Mouse (Mus musculus) CH12.LX (cell line): ENCODE measurements at regions not wholly inside any gene's neighbourhood (a gene's known extent, or its start where the extent isn't known, plus 50 kb on each side); places are given as distances from the start of the nearest gene placed in this dataset.

Experiments
- DNase-seq: peaks from one replicate; pipeline ENCODE4 v3.0.0-alpha.2; 2013; ENCODE audit errors: extremely low read depth
- H3K27ac ChIP-seq: 2 replicates; pipeline ENCODE4 v1.5.1; 2012; ENCODE audit warnings: low read depth, mild to moderate bottlenecking, control low read depth, moderate library complexity; ENCODE audit not compliant: insufficient read depth
- H3K27me3 ChIP-seq: replicated peaks from 2 replicates; pipeline ENCODE3; 2012; ENCODE audit warnings: inconsistent platforms
- H3K36me3 ChIP-seq, 2 experiments: replicated peaks in 1 of 2; 2 replicates each; pipeline versions ENCODE3 to v1.6.1; 2012; ENCODE audit warnings: inconsistent platforms in 1 of 2, low read length in 1 of 2, mild to moderate bottlenecking in 1 of 2, mixed read lengths in 1 of 2, moderate library complexity in 1 of 2; ENCODE audit not compliant: control insufficient read depth in 1 of 2, insufficient read depth in 1 of 2
- H3K4me1 ChIP-seq, 2 experiments: 2 replicates each; pipeline ENCODE4 v1.6.1; 2012; ENCODE audit warnings: inconsistent platforms in 1 of 2, moderate library complexity in 1 of 2; ENCODE audit not compliant: insufficient read depth in 2 of 2, control insufficient read depth in 1 of 2
- H3K4me2 ChIP-seq: 2 replicates; pipeline ENCODE4 v1.6.1; 2012; ENCODE audit warnings: low read depth, mild to moderate bottlenecking, control low read depth; ENCODE audit not compliant: poor library complexity, insufficient read depth, severe bottlenecking
- H3K4me3 ChIP-seq, 3 experiments: fragments of 150-350 bp in 1 of 3; sonication (generic) in 1 of 3; replicated peaks in 1 of 3; 2 replicates each; pipeline versions ENCODE3 to v1.5.1; 2011 to 2012; ENCODE audit warnings: low read depth in 2 of 3, low read length in 2 of 3, mild to moderate bottlenecking in 2 of 3, moderate library complexity in 2 of 3, control low read depth in 1 of 3, improper control_type of control experiment in 1 of 3, inconsistent platforms in 1 of 3, mixed read lengths in 1 of 3; ENCODE audit not compliant: poor library complexity in 1 of 3
- H3K79me2 ChIP-seq: replicated peaks from 2 replicates; pipeline ENCODE4 v1.6.1; 2012; ENCODE audit warnings: mild to moderate bottlenecking, moderate library complexity; ENCODE audit not compliant: control insufficient read depth, poor library complexity, insufficient read depth, severe bottlenecking; ENCODE audit errors: extremely low read depth
- H3K9ac ChIP-seq: 2 replicates; pipeline ENCODE4 v1.6.1; 2012; ENCODE audit warnings: low read depth, mild to moderate bottlenecking, control low read depth, moderate library complexity; ENCODE audit not compliant: insufficient read depth
- H3K9me3 ChIP-seq: replicated peaks from 2 replicates; pipeline ENCODE3; 2012; ENCODE audit warnings: low read length, inconsistent platforms, mixed read lengths
- EP300 ChIP-seq: IDR thresholded peaks from 2 replicates; pipeline ENCODE4 v1.6.1; 2011; ENCODE audit warnings: low read length, improper control_type of control experiment
- GABPA ChIP-seq: IDR thresholded peaks from 2 replicates; pipeline ENCODE4 v1.6.1; 2012; ENCODE audit warnings: low read depth, low read length, improper control_type of control experiment, inconsistent platforms; ENCODE audit not compliant: insufficient replicate concordance
- HCFC1 ChIP-seq: IDR thresholded peaks from 2 replicates; pipeline ENCODE4 v1.6.1; 2012; ENCODE audit warnings: low read depth, mild to moderate bottlenecking, inconsistent platforms, low read length, improper control_type of control experiment
- IRF4 ChIP-seq: IDR thresholded peaks from 2 replicates; pipeline ENCODE4 v1.6.1; 2014; ENCODE audit warnings: low read depth, mild to moderate bottlenecking, inconsistent platforms, low read length, improper control_type of control experiment
- JUND ChIP-seq: conservative IDR thresholded peaks from 2 replicates; pipeline ENCODE4 v1.6.1; 2011; ENCODE audit warnings: low read depth, low read length, improper control_type of control experiment
- MXI1 ChIP-seq: IDR thresholded peaks from 2 replicates; pipeline ENCODE4 v1.6.1; 2011; ENCODE audit warnings: mild to moderate bottlenecking, low read depth, low read length, improper control_type of control experiment
- MYC ChIP-seq: IDR thresholded peaks from 2 replicates; pipeline ENCODE4 v1.6.1; 2011; ENCODE audit warnings: low read depth, mild to moderate bottlenecking, improper control_type of control experiment, low read length
- NELFE ChIP-seq: IDR thresholded peaks from 2 replicates; pipeline ENCODE4 v1.6.1; 2011; ENCODE audit warnings: low read depth, low read length, improper control_type of control experiment
- NRF1 ChIP-seq: IDR thresholded peaks from 2 replicates; pipeline ENCODE4 v1.6.1; 2014; ENCODE audit warnings: low read depth, mild to moderate bottlenecking, inconsistent platforms, low read length, improper control_type of control experiment, moderate library complexity
- POLR2A ChIP-seq: IDR thresholded peaks from 2 replicates; pipeline ENCODE4 v1.6.1; 2011; ENCODE audit warnings: low read depth, mild to moderate bottlenecking, improper control_type of control experiment, low read length
- SIN3A ChIP-seq: IDR thresholded peaks from 2 replicates; pipeline ENCODE4 v1.6.1; 2012; ENCODE audit warnings: low read length, improper control_type of control experiment, inconsistent platforms
- SMC3 ChIP-seq: IDR thresholded peaks from 2 replicates; pipeline ENCODE4 v1.6.1; 2011; ENCODE audit warnings: low read depth, low read length, improper control_type of control experiment
- TCF12 ChIP-seq: IDR thresholded peaks from 2 replicates; pipeline ENCODE4 v1.6.1; 2014; ENCODE audit warnings: low read depth, mild to moderate bottlenecking, inconsistent platforms, low read length, improper control_type of control experiment
- ZC3H11A ChIP-seq: IDR thresholded peaks from 2 replicates; pipeline ENCODE4 v1.6.1; 2012; ENCODE audit warnings: low read depth, mild to moderate bottlenecking, inconsistent platforms, low read length, improper control_type of control experiment
- dilution Hi-C: fragments of 300-500 bp; cut with MboI; formaldehyde crosslinking; loops from 2 replicates; pipeline ENCODE4 v1.14.3; 2020; ENCODE audit warnings: low sequenced_read_pairs; ENCODE audit not compliant: extremely low pct_unique_long_range_greater_than_20kb, extremely low pct_ligation_motif_present
- in situ Hi-C: fragments of 300-500 bp; cut with MboI; formaldehyde crosslinking; loops from 3 replicates; pipeline ENCODE4 v1.14.3; 2019; ENCODE audit warnings: low sequenced_read_pairs, low pct_ligation_motif_present, low pct_unique_long_range_greater_than_20kb, mixed read lengths

- Histone ChIP-seq H3K79me2 (no peaks in the 10 kb centered on the region), H3K9ac (no peak overlapping the region), H3K9me3 (peaks cover 25% of the 10 kb centered on the region), H3K27me3 (no peaks in the 10 kb centered on the region), H3K4me3 (no peak overlapping the region), H3K27ac (no peak overlapping the region), H3K36me3 (no peaks in the 10 kb centered on the region), H3K4me1 (no peaks in the 10 kb centered on the region), H3K4me2 (no peak overlapping the region)
- TF ChIP-seq MYC (no peak), JUND (no peak), IRF4 (no peak), NRF1 (no peak), NELFE (no peak)
- dilution Hi-C loops (no loop called here), in situ Hi-C loops (no loop called here)
- DNase-seq, result no peak
Observed at GRCm38 (mm10) chr3:10974429-10974828, 638.9 kb upstream of the Gm38303 start.

DNA sequence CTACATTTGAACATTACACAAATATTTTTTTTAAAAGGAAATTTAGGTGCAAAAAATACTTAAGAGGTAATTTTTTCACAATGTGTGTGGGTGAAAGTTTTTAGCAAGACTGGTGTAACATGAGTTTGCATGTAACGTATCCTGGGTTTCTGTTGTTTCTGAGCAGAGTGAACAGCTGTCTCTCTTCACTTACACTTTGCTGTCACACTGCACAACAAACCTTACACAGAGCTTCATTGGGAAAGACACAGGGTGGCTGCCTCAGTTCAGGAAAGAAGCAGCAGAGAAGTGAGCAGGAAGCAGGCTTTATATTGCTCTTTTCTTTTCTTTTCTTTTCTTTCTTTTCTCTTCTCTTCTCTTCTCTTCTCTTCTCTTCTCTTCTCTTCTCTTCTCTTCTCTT, 617.1 kb upstream of the Gm38303 start:
- dilution Hi-C loops (no loop called here), in situ Hi-C loops (no loop called here)
- Histone ChIP-seq H3K9ac (no peak overlapping the region), H3K36me3 (no peaks in the 10 kb centered on the region), H3K9me3 (peaks cover 9% of the 10 kb centered on the region), H3K27ac (no peak overlapping the region), H3K4me1 (no peaks in the 10 kb centered on the region), H3K27me3 (no peaks in the 10 kb centered on the region), H3K79me2 (no peaks in the 10 kb centered on the region), H3K4me3 (no peak overlapping the region), H3K4me2 (no peak overlapping the region)
- TF ChIP-seq JUND, result no peak
- TF ChIP-seq POLR2A, result no peak
- no peak for TF ChIP-seq SIN3A
- no peak for TF ChIP-seq HCFC1
- TF ChIP-seq IRF4, result no peak
- no peak for TF ChIP-seq SMC3
- TF ChIP-seq EP300, result no peak
- no peak for TF ChIP-seq GABPA
- DNase-seq, result no peak

DNA sequence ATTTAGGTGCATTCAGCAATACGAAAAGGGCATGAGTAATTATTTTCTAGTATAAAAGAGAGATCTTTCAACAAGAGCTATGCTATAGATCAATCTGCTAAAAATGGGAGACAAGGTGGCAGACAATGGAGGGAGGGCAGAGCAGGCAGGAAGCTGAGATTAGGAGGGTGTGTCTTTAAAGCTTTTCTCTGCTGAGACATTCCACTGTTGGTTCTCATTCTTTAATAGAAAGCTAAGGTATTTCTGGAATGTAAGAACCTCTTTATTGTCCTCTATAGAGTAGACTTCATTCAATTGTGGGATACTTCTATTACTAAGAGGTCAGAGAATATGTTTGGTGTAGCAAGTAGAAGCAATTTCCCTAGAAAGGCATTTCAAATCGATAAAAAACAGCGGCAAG, 581.6 kb upstream of the Gm38303 start:
- dilution Hi-C loops (no loop called here), in situ Hi-C loops (no loop called here)
- Histone ChIP-seq H3K9me3 (peaks cover 12% of the 10 kb centered on the region), H3K27me3 (no peaks in the 10 kb centered on the region), H3K4me3 (no peak overlapping the region), H3K79me2 (no peaks in the 10 kb centered on the region), H3K4me1 (no peaks in the 10 kb centered on the region), H3K4me2 (no peak overlapping the region), H3K27ac (no peak overlapping the region), H3K9ac (no peak overlapping the region), H3K36me3 (no peaks in the 10 kb centered on the region)
- no peak for DNase-seq
- TF ChIP-seq MXI1, result no peak
- no peak for TF ChIP-seq ZC3H11A
- no peak for TF ChIP-seq TCF12
